Mouse (Mus musculus) left cerebral cortex, adult 11 months (tissue): ENCODE results near the gene Gm49369.
"Not testable (repeated sequence)": the region's sequence is repeated elsewhere in the genome, so short reads cannot be mapped to it uniquely, and the experiment has no call there.

Source experiments
- DNase-seq: peaks from one replicate; pipeline ENCODE4 v3.0.0; 2022; ENCODE audit warnings: low spot score

Gm49369 gene

DNA sequence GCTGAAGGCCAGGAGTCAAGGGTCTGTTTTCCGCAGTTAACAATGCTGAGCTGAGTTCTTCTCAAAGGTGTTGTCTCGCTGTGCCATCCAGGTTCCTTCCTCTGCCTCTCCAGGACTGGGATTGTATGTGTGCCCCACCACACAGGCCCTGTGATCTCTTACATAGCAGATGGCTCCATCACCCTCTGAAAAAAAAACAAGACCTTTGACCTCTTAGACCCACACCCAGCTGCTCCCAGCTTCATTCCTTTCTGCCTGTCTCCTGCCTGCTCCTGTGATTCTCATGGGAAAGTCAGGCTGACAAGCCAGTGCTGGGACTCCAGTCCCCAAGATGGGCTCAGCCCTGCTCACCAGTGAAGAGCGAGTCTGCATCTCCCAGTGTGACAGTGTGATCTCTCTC, 54.0 kb downstream of the Gm49369 start:
- DNase-seq, result no peak

- no peak for DNase-seq
These were observed 55.6 kb downstream of the Gm49369 start for GRCm38 (mm10) chr7:142326714-142327445.

DNA sequence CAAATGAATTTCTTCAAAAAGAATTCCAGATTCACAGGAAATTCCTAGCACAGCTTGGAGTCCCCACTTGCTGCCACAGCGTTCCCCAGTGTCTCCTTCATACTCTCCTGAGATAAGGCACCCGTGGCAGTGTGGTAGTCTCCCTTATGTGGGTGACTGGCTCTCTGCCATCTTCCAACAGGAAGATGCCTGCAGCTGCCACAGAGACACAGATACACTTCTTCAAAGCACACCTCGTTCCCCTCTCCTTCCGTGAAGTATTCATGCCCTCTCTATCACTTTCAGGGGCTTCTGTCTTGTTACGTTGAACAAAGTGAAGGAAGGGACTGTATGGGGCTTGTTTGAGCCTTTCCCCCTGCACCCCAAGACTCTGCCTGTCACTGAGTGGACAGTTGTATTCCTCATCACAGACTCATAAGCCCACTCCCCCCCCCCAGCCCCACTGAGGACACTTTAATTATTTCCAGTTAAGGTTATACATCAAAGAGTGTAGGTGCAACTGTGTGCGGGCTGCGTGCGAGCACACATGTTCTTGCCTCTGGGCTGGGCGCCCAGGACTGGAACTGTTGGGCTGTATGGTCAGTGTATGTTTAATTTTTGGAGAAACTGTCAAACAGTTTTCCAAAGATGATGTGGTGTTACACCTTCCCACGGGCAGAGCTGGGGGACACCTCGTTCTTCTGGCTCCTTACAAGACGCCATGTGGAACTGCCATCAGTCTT, 58.9 kb downstream of the Gm49369 start:
- DNase-seq, result no peak

- no peak for DNase-seq
These were observed 59.8 kb downstream of the Gm49369 start for GRCm38 (mm10) chr7:142322641-142323040.

DNA sequence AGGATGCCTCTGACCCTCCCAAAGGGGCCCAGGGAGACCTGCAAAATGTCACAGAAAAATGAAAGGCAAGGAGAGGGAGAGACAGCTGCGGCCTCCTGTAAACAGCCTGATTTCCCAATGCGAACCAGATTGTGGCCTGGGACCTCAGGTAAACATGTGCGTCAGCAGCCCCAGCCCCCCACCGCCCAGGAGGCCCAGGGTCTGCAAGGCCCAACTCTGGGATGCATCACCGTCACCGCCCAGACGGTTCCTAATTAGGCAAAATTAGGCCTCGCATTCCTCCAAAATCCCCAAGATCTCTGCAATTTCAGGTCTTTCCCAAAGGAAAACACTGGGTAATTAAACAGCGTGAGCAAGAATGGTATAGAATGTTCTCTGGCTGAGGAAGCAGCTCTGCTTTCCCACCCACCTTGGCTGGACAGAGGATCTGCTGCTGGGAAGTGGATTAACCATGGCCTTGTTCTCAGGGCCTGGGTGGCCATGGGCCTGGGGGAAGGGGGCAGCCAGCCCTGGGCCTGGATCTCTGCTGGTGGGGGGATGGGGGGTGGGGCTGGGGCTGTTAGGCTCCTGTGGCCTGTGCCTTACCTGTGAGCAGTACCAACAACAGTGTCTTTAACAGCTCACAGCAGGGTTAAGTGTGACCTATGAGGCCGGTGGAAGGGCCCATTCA, 60.7 kb downstream of the Gm49369 start:
- not testable (repeated sequence) for DNase-seq
